Mouse (Mus musculus): ENCODE data around the gene Gm17720.
"Not testable (repeated sequence)": the region's sequence is repeated elsewhere in the genome, so short reads cannot be mapped to it uniquely, and the experiment has no call there.

Gene Gm17720

GRCm38 (mm10) chr8:110039216-110039615 lies 63.3 kb downstream of the Gm17720 start:
- no peak for DNase-seq

- DNase-seq: peak; percentile 61 to 67
These were observed 66.4 kb downstream of the Gm17720 start for GRCm38 (mm10) chr8:110036156-110036555.

- no peak for DNase-seq
These were observed 68.2 kb downstream of the Gm17720 start for GRCm38 (mm10) chr8:110034331-110034730.

GRCm38 (mm10) chr8:110033771-110034170 lies 68.8 kb downstream of the Gm17720 start:
- not testable (repeated sequence) for DNase-seq
